Mouse (Mus musculus): Measurements from ENCODE around the gene Apeh. TPM values are rescaled to one million over a fixed set of nuclear protein-coding genes. Genes with fewer than 3 reads are reported as not detected.

Gene Apeh
- polyA plus RNA-seq, 1 experiment from 2014 or later: 57.8 TPM

DNA sequence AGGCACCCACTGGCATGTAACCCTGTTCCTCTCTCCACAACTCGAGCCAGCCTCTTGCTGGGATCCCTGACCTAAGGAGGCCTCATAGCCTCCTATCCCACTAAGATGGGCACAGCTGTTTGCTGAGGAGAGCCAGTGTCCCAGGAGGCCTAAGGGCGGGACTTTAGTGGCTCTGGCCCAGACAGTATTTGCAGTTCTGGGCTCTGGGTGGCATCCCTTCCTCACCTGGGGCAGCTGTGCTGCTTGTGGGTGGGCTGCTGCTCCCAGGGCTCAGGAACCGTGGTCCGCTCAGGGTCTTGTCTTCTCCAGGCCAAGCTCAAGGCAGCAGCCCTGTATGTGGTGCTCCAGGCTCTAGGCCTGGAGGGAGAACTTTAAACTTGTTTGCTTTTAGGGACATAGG lies 47.8 kb downstream of the Apeh start:
- ATAC-seq (ENCODE audit: low FRiP score, low TSS enrichment): no peak
- Histone ChIP-seq H3K36me3 (ENCODE audit: control insufficient read depth, insufficient read depth, low read length) (peaks cover 54% of the 10 kb centered on the region), H3K4me2 (replicated peaks; ENCODE audit: low read depth, low read length) (no peak overlapping the region), H3K9ac (ENCODE audit: low read depth, low read length) (no peak overlapping the region), H3K4me3 (ENCODE audit: low read length) (no peak overlapping the region), H3K27me3 (ENCODE audit: control insufficient read depth, insufficient read depth, low read length) (no peaks in the 10 kb centered on the region), H3K4me1 (ENCODE audit: control insufficient read depth, insufficient read depth, low read length) (peaks cover 11% of the 10 kb centered on the region), H3K27ac (ENCODE audit: low read depth, low read length) (no peak overlapping the region), H3K9me3 (ENCODE audit: control insufficient read depth, low read length) (no peaks in the 10 kb centered on the region)
- 87% methylated on average over 4 of the region's 4 CpGs for WGBS

DNA sequence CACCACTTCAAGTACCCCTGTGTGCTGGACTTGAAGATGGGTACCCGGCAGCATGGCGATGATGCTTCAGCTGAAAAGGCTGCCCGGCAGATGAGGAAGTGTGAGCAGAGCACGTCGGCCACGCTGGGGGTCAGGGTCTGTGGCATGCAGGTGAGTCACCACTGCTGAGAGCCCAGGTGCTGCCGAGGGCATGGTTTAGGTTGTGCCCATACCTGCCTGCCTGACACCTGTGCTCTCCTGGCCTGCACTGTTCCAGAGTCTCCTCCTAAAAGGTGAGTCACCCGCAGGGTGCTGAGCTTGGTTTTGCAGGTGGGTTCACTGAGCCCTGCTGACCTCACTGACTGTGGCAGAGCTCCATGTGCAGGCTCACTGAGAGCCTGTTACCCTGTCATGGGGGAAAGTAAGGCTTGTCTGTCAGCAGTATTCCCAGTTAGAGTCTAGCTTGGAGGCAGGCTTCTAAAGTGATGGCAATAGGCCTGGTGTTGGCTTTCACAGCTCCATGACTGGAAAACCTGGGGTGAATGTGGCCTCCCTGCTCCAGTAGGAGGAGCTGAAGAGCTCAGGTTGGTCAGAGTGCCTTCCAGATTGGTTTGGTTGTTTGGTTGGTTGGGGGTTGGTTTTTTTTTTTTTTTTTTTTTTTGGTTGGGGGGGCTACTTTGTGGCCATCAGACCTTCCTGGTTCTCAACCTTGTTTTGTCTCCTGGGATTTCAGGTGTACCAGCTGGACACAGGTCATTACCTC lies 49.5 kb downstream of the Apeh start:
- no peak overlapping the region for H3K27ac ChIP-seq (ENCODE audit: low read depth, low read length)
- no peaks in the 10 kb centered on the region for H3K9me3 ChIP-seq (ENCODE audit: control insufficient read depth, low read length)
- H3K36me3 ChIP-seq (ENCODE audit: control insufficient read depth, insufficient read depth, low read length): peaks cover 59% of the 10 kb centered on the region
- H3K4me2 ChIP-seq (replicated peaks; ENCODE audit: low read depth, low read length): no peak overlapping the region
- H3K4me3 ChIP-seq (ENCODE audit: low read length): no peak overlapping the region
- 97% methylated on average over 8 of the region's 8 CpGs for WGBS
- H3K27me3 ChIP-seq (ENCODE audit: control insufficient read depth, insufficient read depth, low read length): no peaks in the 10 kb centered on the region
- H3K9ac ChIP-seq (ENCODE audit: low read depth, low read length): no peak overlapping the region
- peaks cover 8% of the 10 kb centered on the region for H3K4me1 ChIP-seq (ENCODE audit: control insufficient read depth, insufficient read depth, low read length)
- no peak for ATAC-seq (ENCODE audit: low FRiP score, low TSS enrichment)

Small RNA genes lying within 50 kb of the gene (microRNA-seq; reads per million reads assigned to microRNA genes)
- not detected for gene Gm47303
- gene Mir7088: not detected

Other genes with a start within 250 kb of the Apeh start
- 55.9 and 75.1 TPM in 2 replicates for gene Rbm6, start 221.4 kb downstream of the Apeh start, polyA plus RNA-seq (2014; fragmentation: Nextera tagmentation; extraction: Ambion mirVana)
- 9.9 and 11.5 TPM in 2 replicates for gene Mon1a, start 206.5 kb downstream of the Apeh start, polyA plus RNA-seq (2014; fragmentation: Nextera tagmentation; extraction: Ambion mirVana)
- 0.39 and 0.80 TPM in 2 replicates for gene Mst1r, start 187.7 kb downstream of the Apeh start, polyA plus RNA-seq (2014; fragmentation: Nextera tagmentation; extraction: Ambion mirVana)
- not detected in 2 replicates for gene Actl11, start 166.1 kb downstream of the Apeh start, polyA plus RNA-seq (2014; fragmentation: Nextera tagmentation; extraction: Ambion mirVana)
- 0.77 and 0.79 TPM in 2 replicates for gene Camkv, start 158.9 kb downstream of the Apeh start, polyA plus RNA-seq (2014; fragmentation: Nextera tagmentation; extraction: Ambion mirVana)
- gene Traip, start 144.5 kb downstream of the Apeh start, polyA plus RNA-seq (2014; fragmentation: Nextera tagmentation; extraction: Ambion mirVana): 23.7 and 24.5 TPM in 2 replicates
- 25.7 and 28.0 TPM in 2 replicates for gene Uba7, start 119.1 kb downstream of the Apeh start, polyA plus RNA-seq (2014; fragmentation: Nextera tagmentation; extraction: Ambion mirVana)
- 4.8 and 5.5 TPM in 2 replicates for gene Gm20661, start 111.5 kb downstream of the Apeh start, polyA plus RNA-seq (2014; fragmentation: Nextera tagmentation; extraction: Ambion mirVana)
- 64.1 and 69.0 TPM in 2 replicates for gene Inka1, start 108.7 kb downstream of the Apeh start, polyA plus RNA-seq (2014; fragmentation: Nextera tagmentation; extraction: Ambion mirVana)
- 8.8 and 9.6 TPM in 2 replicates for gene Cdhr4, start 102.1 kb downstream of the Apeh start, polyA plus RNA-seq (2014; fragmentation: Nextera tagmentation; extraction: Ambion mirVana)
- gene Gm20662, start 98.3 kb downstream of the Apeh start, polyA plus RNA-seq (2014; fragmentation: Nextera tagmentation; extraction: Ambion mirVana): 0.61 and 0.63 TPM in 2 replicates
- gene Ip6k1, start 92.1 kb downstream of the Apeh start, polyA plus RNA-seq (2014; fragmentation: Nextera tagmentation; extraction: Ambion mirVana): 21.2 and 28.4 TPM in 2 replicates
- gene Gmppb, start 45.4 kb downstream of the Apeh start, polyA plus RNA-seq (2014; fragmentation: Nextera tagmentation; extraction: Ambion mirVana): 19.8 and 20.8 TPM in 2 replicates
- 1.6 and 2.1 TPM in 2 replicates for gene Amigo3, start 41.4 kb downstream of the Apeh start, polyA plus RNA-seq (2014; fragmentation: Nextera tagmentation; extraction: Ambion mirVana)
- gene Mst1, start 14.2 kb downstream of the Apeh start, polyA plus RNA-seq (2014; fragmentation: Nextera tagmentation; extraction: Ambion mirVana): not detected in 2 replicates
- 20.0 and 30.9 TPM in 2 replicates for gene Rnf123, start 11.3 kb downstream of the Apeh start, polyA plus RNA-seq (2014; fragmentation: Nextera tagmentation; extraction: Ambion mirVana)
- 0.76 and 0.77 TPM in 2 replicates for gene Bsn, start 95.8 kb upstream of the Apeh start, polyA plus RNA-seq (2014; fragmentation: Nextera tagmentation; extraction: Ambion mirVana)
- gene Dag1, start 169.4 kb upstream of the Apeh start, polyA plus RNA-seq (2014; fragmentation: Nextera tagmentation; extraction: Ambion mirVana): 60.7 and 129 TPM in 2 replicates
- 40.2 and 42.4 TPM in 2 replicates for gene Nicn1, start 195.8 kb upstream of the Apeh start, polyA plus RNA-seq (2014; fragmentation: Nextera tagmentation; extraction: Ambion mirVana)
- 30.8 and 35.1 TPM in 2 replicates for gene Amt, start 202.2 kb upstream of the Apeh start, polyA plus RNA-seq (2014; fragmentation: Nextera tagmentation; extraction: Ambion mirVana)
- gene Rhoa, start 211.5 kb upstream of the Apeh start, polyA plus RNA-seq (2014; fragmentation: Nextera tagmentation; extraction: Ambion mirVana): 317 and 358 TPM in 2 replicates
- 26.6 and 27.8 TPM in 2 replicates for gene Tcta, start 211.6 kb upstream of the Apeh start, polyA plus RNA-seq (2014; fragmentation: Nextera tagmentation; extraction: Ambion mirVana)
- 654 and 725 TPM in 2 replicates for gene Gpx1, start 244.3 kb upstream of the Apeh start, polyA plus RNA-seq (2014; fragmentation: Nextera tagmentation; extraction: Ambion mirVana)

Data from kidney, embryonic 14.5 days (tissue).